Mouse (Mus musculus) forebrain, embryonic 14.5 days (tissue): ENCODE measurements at regions not wholly inside any gene's neighbourhood (a gene's known extent, or its start where the extent isn't known, plus 50 kb on each side); places are given as distances from the start of the nearest gene placed in this dataset.

Experiments
- ATAC-seq: fragments of 200-750 bp; cut with Nextera tagmentation; 2 replicates; pipeline ENCODE4 v1.8.0; 2017; ENCODE audit warnings: mild to moderate bottlenecking, moderate library complexity
- DNase-seq: peaks from one replicate; pipeline ENCODE4 v3.0.0-alpha.2; 2015; ENCODE audit warnings: low spot score
- H3K27ac ChIP-seq: fragments of 300-500 bp; sonication (generic); 2 replicates; pipeline ENCODE4 v1.5.1; 2014; ENCODE audit warnings: low read depth, mild to moderate bottlenecking, control low read depth, low read length, moderate library complexity
- H3K27me3 ChIP-seq: fragments of 300-500 bp; sonication (generic); replicated peaks from 2 replicates; pipeline ENCODE4 v1.6.1; 2014; ENCODE audit warnings: low read length, control low read depth, mixed read lengths; ENCODE audit not compliant: control insufficient read depth, insufficient read depth
- H3K36me3 ChIP-seq: fragments of 300-500 bp; sonication (generic); 2 replicates; pipeline ENCODE4 v1.6.1; 2014; ENCODE audit warnings: low read length, control low read depth; ENCODE audit not compliant: control insufficient read depth, insufficient read depth
- H3K4me1 ChIP-seq: fragments of 300-500 bp; sonication (generic); 2 replicates; pipeline ENCODE4 v1.6.1; 2014; ENCODE audit warnings: antibody characterized with exemption, low read length, control low read depth; ENCODE audit not compliant: control insufficient read depth, insufficient read depth
- H3K4me2 ChIP-seq: fragments of 300-500 bp; sonication (generic); 2 replicates; pipeline ENCODE4 v1.6.1; 2014; ENCODE audit warnings: mild to moderate bottlenecking, control low read depth, low read length
- H3K4me3 ChIP-seq: fragments of 300-500 bp; sonication (generic); 2 replicates; pipeline ENCODE4 v1.5.1; 2014; ENCODE audit warnings: low read depth, low read length, control low read depth
- H3K9ac ChIP-seq: fragments of 300-500 bp; sonication (generic); 2 replicates; pipeline ENCODE4 v1.6.1; 2014; ENCODE audit warnings: mild to moderate bottlenecking, low read length, control low read depth, moderate library complexity
- H3K9me3 ChIP-seq: fragments of 300-500 bp; sonication (generic); replicated peaks from 2 replicates; pipeline ENCODE4 v1.6.1; 2016; ENCODE audit warnings: low read length, control low read depth, mixed read lengths; ENCODE audit not compliant: control insufficient read depth
- WGBS: fragments of 180-500 bp; shearing (Covaris S2); extraction: QIAGEN DNeasy Blood & Tissue Kit; methylation state at CpG from one replicate; pipeline ENCODE4 v1.1.7; 2014; 5-methylcytosine and 5-hydroxymethylcytosine counted together

- 43% methylated on average over 10 of the region's 10 CpGs for WGBS
- Histone ChIP-seq H3K36me3 (no peaks in the 10 kb centered on the region), H3K9ac (no peak overlapping the region), H3K4me1 (no peaks in the 10 kb centered on the region), H3K4me2 (no peak overlapping the region), H3K27me3 (no peaks in the 10 kb centered on the region), H3K4me3 (no peak overlapping the region), H3K27ac (no peak overlapping the region), H3K9me3 (no peaks in the 10 kb centered on the region)
- DNase-seq (no peak), ATAC-seq (no peak)
These were observed 120.2 kb upstream of the Zfp648 start for GRCm38 (mm10) chr1:154080505-154081380.

DNA sequence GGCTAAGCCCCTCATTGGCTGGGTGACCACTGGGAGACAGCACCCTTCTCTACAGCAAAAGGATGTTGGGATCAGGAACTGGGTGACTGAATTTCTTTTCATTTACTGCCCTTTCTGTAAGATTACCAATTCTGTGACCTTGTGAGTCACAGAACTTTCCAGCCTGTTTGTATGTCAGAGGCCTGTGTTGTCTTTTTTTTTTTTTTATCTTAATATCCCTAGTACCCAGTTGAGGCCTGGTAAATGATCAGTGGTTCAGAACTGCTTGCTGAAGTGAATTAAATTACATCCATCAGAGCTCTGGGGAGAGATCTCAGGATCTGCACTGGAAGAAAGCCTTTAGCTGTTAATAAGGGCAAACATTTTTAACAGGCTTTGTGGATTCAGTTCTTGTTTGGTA is 114.8 kb upstream of the Zfp648 start:
- Histone ChIP-seq H3K4me3 (no peak overlapping the region), H3K4me2 (no peak overlapping the region), H3K4me1 (no peaks in the 10 kb centered on the region), H3K36me3 (no peaks in the 10 kb centered on the region), H3K27ac (no peak overlapping the region), H3K9me3 (no peaks in the 10 kb centered on the region), H3K27me3 (no peaks in the 10 kb centered on the region), H3K9ac (no peak overlapping the region)
- DNase-seq (no peak), ATAC-seq (no peak)

DNA sequence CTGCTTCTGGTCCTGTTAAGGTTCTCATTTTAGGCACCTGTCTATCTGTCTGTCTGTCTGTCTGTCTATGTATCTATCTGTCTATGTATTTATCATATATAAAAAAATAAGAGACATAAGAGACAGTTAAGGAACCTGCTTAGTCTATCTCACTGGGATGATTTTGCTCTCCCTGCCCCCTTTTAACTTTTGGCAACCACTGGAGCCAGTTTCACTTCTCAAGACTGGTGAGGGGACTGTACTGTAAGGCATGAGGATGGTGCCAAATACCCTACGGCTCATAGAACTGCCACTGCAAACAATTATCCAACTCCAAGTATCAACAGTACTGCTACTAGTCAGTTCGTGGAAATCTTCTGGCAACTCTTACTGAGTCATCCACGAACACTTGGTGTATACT is 111.2 kb upstream of the Zfp648 start:
- Histone ChIP-seq H3K9ac (no peak overlapping the region), H3K36me3 (no peaks in the 10 kb centered on the region), H3K27ac (no peak overlapping the region), H3K4me2 (no peak overlapping the region), H3K9me3 (no peaks in the 10 kb centered on the region), H3K4me3 (no peak overlapping the region), H3K27me3 (no peaks in the 10 kb centered on the region), H3K4me1 (no peaks in the 10 kb centered on the region)
- ATAC-seq (no peak), DNase-seq (no peak)
- 91% methylated on average over 3 of the region's 3 CpGs for WGBS

DNA sequence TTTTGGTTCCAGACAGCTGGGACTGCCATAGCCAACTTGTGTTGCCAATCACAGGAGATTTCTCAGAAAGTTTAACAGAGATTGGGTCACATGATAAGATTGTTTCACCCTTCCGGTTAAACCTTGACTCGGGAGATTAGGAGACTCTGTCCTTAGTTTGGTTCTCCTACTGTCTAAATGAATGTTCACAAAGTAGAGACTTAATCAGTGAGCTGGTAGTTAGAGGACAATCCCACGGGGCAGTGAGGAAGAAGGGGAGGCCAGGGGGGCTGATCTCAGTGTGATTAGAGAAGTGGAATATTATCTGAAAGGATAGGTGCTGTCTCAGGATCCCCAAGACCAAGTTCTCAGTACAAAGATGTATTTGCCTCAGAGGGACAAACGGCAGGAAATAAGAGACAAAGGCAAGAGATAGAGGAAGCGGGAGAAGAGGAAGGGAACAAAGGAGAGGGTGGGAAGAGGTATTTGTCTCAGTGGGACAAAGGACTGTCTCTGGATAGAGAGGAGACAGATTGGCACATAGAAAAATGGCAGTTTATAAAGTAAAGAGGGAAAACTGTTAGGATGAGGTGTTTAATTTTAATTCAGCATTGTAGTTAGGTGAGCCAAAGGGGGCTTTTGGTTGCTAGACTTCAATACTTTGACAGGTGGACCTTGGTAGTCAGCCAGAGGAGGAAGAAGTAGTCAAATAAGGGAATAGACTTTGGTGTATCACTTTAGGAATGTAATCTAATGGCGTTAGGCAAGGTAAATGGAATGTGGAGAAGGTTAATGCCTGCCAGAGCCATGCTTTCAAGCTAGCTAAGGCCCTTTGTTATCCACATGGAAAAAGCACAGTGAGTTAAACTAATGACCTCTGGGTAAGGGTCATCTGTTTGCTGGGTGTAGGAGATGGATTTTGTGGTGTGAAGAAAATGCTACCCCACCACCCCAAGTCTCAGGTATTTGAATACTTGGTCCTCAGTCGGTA is 110.2 kb upstream of the Zfp648 start:
- H3K4me2 ChIP-seq = no peak overlapping the region
- 71% methylated on average over 7 of the region's 7 CpGs for WGBS
- H3K27ac ChIP-seq = no peak overlapping the region
- no peak overlapping the region for H3K9ac ChIP-seq
- H3K27me3 ChIP-seq = no peaks in the 10 kb centered on the region
- no peaks in the 10 kb centered on the region for H3K9me3 ChIP-seq
- DNase-seq (no peak), ATAC-seq (no peak)
- no peaks in the 10 kb centered on the region for H3K36me3 ChIP-seq
- H3K4me1 ChIP-seq = no peaks in the 10 kb centered on the region
- no peak overlapping the region for H3K4me3 ChIP-seq

- whole genome bisulfite sequencing = 83% methylated on average over 4 of the region's 4 CpGs
- no peaks in the 10 kb centered on the region for H3K27me3 ChIP-seq
- H3K27ac ChIP-seq = no peak overlapping the region
- ATAC-seq = no peak
- H3K4me3 ChIP-seq = no peak overlapping the region
- no peaks in the 10 kb centered on the region for H3K36me3 ChIP-seq
- no peak for DNase-seq
- H3K9me3 ChIP-seq = no peaks in the 10 kb centered on the region
- no peak overlapping the region for H3K4me2 ChIP-seq
- no peaks in the 10 kb centered on the region for H3K4me1 ChIP-seq
- no peak overlapping the region for H3K9ac ChIP-seq
These were observed 107.4 kb upstream of the Zfp648 start for GRCm38 (mm10) chr1:154093549-154093948.

- Histone ChIP-seq H3K4me3 (no peak overlapping the region), H3K27me3 (no peaks in the 10 kb centered on the region), H3K9ac (no peak overlapping the region), H3K4me1 (no peaks in the 10 kb centered on the region), H3K4me2 (no peak overlapping the region), H3K27ac (no peak overlapping the region), H3K9me3 (no peaks in the 10 kb centered on the region), H3K36me3 (no peaks in the 10 kb centered on the region)
- no peak for DNase-seq
- WGBS = 88% methylated on average over 5 of the region's 5 CpGs
- ATAC-seq = no peak
These were observed 106.6 kb upstream of the Zfp648 start for GRCm38 (mm10) chr1:154094357-154094756.

DNA sequence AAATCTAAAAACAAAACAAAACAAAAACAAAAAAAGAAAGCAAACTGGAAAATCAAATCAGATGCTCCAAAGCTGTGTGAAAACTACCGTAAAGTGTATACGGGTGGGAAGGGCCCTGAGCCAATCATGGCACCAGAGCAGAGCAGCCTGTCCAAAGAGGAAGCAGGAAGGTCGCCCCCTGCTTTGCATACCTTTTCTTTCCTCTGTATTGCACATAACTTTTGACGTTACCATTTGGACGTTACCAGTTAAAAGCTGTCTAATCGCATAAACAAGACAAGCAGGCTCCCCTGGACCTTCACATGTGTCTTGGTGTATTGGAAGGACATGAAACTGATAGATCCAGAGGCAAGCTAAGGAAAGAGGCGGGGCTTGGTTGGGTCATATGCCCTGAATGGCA is 104.9 kb upstream of the Zfp648 start:
- H3K27me3 ChIP-seq = no peaks in the 10 kb centered on the region
- 87% methylated on average over 7 of the region's 7 CpGs for WGBS
- H3K9ac ChIP-seq = no peak overlapping the region
- H3K27ac ChIP-seq = no peak overlapping the region
- H3K4me3 ChIP-seq = no peak overlapping the region
- H3K36me3 ChIP-seq = no peaks in the 10 kb centered on the region
- H3K9me3 ChIP-seq = no peaks in the 10 kb centered on the region
- DNase-seq = no peak
- ATAC-seq = no peak
- no peaks in the 10 kb centered on the region for H3K4me1 ChIP-seq
- H3K4me2 ChIP-seq = no peak overlapping the region

GRCm38 (mm10) chr1:154096911-154097310 is 104.1 kb upstream of the Zfp648 start:
- Histone ChIP-seq H3K9me3 (no peaks in the 10 kb centered on the region), H3K9ac (no peak overlapping the region), H3K4me1 (no peaks in the 10 kb centered on the region), H3K4me2 (no peak overlapping the region), H3K27ac (no peak overlapping the region), H3K36me3 (no peaks in the 10 kb centered on the region), H3K4me3 (no peak overlapping the region), H3K27me3 (no peaks in the 10 kb centered on the region)
- 93% methylated on average over 2 of the region's 2 CpGs for WGBS
- DNase-seq (no peak), ATAC-seq (no peak)

DNA sequence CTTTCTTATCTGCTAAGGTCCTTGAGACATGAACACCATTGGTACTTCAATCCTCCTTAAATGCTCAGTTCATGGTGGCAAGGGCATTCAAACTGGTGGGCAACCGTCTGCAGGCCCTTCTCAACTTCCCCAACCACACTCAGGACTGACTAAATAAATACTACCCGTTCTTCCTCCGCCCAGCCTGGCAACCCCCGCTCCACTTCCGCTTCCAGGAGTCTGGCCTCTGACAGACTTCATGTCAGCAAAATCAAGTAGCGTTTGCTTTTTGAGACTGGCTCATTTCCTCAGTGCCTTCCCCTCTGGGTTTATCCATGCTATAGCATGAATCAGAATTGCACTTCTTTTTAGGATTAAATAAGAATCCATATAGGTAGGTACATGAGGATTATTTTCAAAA is 103.3 kb upstream of the Zfp648 start:
- Histone ChIP-seq H3K4me3 (no peak overlapping the region), H3K4me2 (no peak overlapping the region), H3K9ac (no peak overlapping the region), H3K36me3 (no peaks in the 10 kb centered on the region), H3K27ac (no peak overlapping the region), H3K4me1 (0 out of 2 replicates have a peak, but pooled peaks cover 1% of the 10 kb centered on the region), H3K9me3 (no peaks in the 10 kb centered on the region), H3K27me3 (no peaks in the 10 kb centered on the region)
- WGBS = 86% methylated on average over 6 of the region's 6 CpGs
- no peak for DNase-seq
- no peak for ATAC-seq
